Mouse (Mus musculus): ENCODE results near the gene Iqce.

Iqce gene

DNA sequence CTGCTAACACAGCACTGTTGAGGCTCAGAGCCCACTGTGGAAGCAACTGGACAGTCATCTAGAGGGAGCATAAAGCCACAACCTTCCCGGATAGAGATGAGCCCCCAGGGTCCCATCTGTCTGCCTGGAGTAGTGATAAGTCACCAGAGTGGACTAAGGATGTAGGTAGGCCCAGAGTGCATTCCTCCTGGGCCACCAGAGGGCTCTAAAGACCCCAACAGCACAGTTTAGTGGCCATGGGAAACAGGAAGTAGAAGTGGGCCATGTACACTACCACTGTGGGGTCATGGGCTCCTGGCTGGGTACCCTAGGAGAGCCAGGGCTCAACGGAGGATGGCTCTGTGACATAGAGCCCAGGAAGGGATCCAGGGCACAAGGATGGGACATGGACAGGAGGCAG is 61.4 kb downstream of the Iqce start:
- in situ Hi-C loops (cut with MboI, MseI): no loop called here

DNA sequence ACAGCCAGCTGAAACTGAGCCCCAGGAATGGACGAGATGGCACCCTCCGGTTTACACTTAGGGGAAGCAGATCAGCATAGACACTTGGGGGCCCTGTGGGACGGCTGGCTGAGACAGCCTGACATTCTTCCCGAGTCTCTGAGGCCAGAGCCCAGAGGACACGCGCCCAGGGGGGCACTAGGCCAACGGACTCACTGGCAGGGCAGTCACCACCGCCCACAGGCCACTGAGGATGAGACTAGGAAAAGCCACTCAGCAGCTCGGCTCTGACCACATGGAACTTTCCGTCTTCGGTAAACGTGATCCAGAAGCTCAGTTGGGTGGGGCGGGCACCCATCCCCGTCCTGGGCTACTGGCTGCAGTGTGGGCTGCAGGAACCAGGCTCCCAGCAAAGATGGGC is 62.3 kb downstream of the Iqce start:
- in situ Hi-C loops (cut with MboI, MseI): no loop called here

- in situ Hi-C loops (cut with MboI, MseI): no loop called here
These were observed 62.9 kb downstream of the Iqce start for GRCm38 (mm10) chr5:140639312-140639711.

DNA sequence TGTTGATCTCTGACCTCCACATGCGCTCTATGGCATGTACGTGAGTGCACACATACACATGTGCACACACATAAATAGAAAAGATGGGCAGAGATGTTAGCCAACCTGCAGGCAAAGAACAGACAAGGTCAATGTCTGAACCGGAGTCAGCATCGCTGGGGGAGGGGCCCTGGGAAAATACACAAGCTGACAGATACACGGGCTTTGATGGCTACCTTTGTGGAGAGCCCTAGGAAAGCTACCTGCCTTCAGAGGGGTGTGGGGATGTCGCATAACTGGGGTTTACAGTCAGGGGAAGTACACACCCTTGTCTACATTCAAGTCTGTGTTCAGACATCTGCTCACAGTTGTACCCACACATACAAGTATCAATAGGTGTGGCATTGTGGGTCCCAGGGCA is 63.7 kb downstream of the Iqce start:
- in situ Hi-C loops (cut with MboI, MseI): no loop called here

DNA sequence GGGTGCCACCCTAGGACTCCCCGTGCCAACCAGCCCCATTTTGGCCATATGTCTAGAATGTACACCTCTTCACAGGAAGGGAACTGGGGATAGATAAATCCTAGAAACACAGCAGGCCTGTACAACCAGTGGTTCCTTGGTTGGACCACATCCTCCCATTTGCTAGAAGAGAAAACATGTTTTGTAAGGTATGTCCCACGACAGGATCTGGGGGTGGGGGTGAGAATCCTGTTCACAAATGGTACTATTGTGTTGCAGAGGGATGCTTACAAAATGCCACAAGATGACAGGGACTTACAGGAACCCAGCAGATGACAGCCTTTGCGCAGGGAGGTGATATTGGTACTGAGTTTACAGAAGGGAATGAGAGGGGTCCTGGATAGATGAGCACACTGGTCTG is 64.2 kb downstream of the Iqce start:
- in situ Hi-C loops (cut with MboI, MseI): no loop called here

DNA sequence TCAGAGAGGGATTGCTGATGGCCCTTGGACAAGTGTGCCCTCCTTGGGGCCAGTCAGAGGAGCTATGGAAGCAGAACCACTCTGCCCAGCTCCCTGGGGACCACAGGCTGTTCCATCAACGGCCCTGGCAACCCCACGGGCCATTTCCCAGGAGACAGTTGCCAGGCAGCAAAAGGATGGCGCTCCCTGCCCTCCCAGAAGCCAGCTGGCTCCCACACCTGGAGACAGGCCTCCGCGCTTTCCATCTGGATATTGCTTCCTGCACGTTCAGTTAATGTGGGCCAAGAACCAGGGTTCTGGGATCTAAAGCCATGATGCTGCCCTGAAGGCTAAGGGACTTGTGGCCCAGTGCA is 65.1 kb downstream of the Iqce start:
- in situ Hi-C loops (cut with MboI, MseI): no loop called here

GRCm38 (mm10) chr5:140636316-140637057 is 65.7 kb downstream of the Iqce start:
- in situ Hi-C loops (cut with MboI, MseI): no loop called here

- in situ Hi-C loops (cut with MboI, MseI): no loop called here
These were observed 67.1 kb downstream of the Iqce start for GRCm38 (mm10) chr5:140634798-140635722.

- in situ Hi-C loops (cut with MboI, MseI): no loop called here
These were observed 68.7 kb downstream of the Iqce start for GRCm38 (mm10) chr5:140633432-140633831.

- in situ Hi-C loops (cut with MboI, MseI): no loop called here
These were observed 73.2 kb downstream of the Iqce start for GRCm38 (mm10) chr5:140628995-140629394.

DNA sequence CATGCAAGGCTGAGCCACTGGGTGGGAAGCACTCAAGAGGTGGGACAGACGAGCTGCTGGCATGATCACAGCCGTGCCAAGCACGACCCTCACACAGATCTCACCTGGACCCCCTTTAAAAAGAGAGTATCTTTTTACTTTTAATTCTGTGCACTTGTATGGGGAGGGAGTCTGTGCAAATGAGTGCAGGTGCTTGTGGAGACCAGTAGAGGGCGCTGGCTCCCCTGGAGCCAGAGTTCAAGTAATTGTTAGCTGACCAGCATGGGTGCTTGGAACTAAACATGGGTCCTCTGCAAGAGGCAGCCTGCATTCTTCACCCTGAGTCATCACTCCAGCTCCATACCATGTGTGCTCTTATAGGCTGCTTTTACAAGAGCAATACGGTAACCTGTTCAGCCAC is 74.6 kb downstream of the Iqce start:
- in situ Hi-C loops (cut with MboI, MseI): no loop called here

DNA sequence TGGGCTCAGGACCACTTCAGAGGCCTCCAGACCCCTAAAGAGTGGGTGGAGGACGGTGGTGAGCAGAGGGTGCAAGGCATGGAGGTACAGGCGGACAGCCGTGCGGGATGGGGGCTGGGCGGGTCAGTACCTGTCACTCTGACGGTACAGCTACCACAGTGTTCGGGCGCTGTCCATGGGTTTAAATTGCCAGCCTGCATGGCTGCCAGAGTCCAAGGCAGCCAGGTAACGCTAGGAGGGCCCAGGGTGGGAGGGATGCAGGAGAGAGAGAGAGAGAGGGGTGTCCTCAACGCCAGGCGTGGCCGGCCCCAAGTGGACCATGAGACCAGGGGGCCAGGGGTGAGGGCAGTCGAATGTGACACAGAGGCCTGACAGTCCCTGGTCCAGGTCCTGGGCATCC is 77.2 kb downstream of the Iqce start:
- in situ Hi-C loops (cut with MboI, MseI): no loop called here

- in situ Hi-C loops (cut with MboI, MseI): no loop called here
These were observed 77.9 kb downstream of the Iqce start for GRCm38 (mm10) chr5:140624238-140624637.

DNA sequence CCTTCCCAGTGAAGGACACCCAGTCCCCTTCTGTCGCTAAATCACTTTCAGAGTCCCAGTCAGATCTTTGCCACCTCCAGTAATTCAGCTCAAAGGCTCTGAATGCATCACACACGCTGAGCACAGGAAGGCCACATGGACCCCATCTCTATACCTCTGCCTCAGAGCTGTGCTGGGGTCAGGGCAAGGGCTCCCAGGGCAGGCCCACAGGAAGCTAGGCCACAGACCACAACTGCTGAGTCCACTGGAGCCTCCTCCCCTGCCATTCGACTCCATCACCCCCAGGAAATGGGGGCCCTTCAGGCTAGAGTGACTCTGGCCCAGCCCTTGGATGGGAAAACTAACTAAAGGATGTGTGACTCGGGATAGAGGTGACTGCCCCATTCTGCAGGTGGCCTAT is 78.4 kb downstream of the Iqce start:
- in situ Hi-C loops (cut with MboI, MseI): no loop called here

DNA sequence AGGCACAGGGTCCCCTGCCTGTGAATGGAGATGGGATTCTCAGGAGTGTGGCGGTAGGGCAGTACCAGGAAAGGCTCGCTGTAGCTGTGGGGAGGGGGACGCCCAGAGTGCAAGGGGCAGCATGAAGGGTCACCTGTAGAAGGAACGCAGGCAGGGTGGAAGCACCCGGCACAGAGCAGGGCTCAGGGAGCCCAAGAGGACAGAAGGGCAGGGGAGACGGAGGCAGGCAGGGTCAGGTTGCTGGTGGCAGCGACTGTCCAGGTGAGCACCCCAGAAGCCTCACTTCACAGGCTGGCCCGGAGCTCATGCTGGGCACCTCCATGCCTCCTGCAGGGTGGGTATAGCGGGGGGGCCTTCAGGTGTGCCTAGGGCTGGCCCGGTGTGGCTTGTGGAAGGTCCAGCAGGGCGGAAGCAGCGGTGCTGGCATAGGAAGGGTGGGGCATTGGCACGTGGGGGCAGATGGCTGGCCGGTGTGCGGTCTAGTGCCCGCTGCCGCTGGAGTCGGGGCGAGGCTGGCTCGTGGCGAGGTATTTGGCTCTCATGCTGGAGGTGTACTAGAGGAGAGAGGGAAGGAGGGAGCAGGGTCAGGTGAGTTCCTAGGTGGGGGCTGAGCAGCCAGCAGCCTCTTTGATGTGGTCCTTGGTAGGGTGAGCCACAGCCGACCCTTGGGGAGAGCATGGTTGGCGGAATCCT is 79.1 kb downstream of the Iqce start:
- in situ Hi-C loops (cut with MboI, MseI): no loop called here

GRCm38 (mm10) chr5:140621517-140621916 is 80.7 kb downstream of the Iqce start:
- in situ Hi-C loops (cut with MboI, MseI): no loop called here

GRCm38 (mm10) chr5:140621092-140621491 is 81.1 kb downstream of the Iqce start:
- in situ Hi-C loops (cut with MboI, MseI): no loop called here

DNA sequence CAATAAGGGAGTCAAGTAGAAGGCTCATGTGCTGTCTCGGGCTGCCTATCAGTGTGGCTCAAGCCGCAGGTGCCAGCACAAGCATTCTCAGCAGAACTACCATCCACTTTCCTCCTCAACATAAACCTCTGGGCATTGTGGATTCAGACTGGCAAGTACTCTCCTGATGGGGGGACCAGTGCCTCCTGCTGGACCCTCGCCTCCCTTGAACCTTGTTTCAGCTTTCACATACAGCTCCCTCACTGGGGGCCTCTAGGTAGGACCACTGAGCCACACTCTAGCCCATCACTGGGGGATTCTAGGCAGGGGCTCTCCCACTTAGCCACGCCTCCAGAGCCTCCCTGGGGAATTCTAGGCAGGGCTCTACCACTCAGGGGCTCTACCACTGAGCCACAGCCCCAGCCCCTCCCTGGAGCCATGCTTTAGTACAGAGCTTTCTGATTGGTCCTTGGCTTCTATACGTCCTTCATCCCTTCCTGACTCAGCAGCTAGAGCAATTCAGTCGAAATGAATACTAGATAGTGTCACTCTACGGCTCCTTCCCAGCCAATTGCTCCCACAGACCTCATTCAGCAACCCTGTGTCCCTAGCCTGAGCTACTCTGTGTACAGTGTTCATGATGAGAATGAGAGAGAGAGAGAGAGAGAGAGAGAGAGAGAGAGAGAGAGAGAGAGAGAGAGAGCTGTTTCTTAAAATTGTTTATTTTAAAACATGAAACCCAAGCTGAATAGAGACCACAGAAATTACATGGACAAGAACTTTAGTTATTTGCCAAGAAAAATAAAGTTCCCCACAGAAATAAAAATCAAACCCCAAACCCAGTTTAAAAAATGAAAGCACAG is 82.1 kb downstream of the Iqce start:
- in situ Hi-C loops (cut with MboI, MseI): loop anchor here (5.0 kb wide), 2 partner anchors 53 to 78 kb away; partner anchors contain the start of gene Grifin (in 1 of the 2)

DNA sequence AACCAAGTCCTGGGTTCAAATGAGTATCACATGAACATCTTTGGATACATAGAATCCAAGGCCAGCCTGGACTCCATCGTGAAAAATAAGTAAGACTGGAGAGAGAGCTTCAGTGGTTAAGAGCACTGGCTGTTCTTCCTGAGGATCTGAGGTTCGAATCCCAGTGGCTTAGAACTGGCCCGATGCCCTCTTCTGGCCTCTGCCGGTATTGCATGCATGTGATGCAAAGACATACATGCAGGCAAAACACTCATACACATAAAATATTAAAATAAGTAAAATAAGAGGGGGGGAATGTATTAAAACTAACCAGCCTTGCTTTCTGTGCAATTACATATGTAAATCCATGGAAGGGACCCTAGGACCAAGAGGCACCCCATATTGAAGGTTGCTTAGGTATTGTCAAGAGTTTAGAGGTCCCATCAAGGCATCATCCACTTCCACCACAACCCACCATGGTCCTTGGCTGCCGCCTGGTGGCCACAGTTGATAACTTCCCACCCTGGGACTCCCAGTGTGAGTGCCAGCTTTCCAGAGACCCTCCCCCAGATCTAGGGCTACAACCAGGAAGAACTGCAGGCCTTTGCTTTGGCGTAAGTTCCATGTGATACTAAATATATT is 82.9 kb downstream of the Iqce start:
- in situ Hi-C loops (cut with MboI, MseI): loop anchor here (5.0 kb wide), 2 partner anchors 52 to 77 kb away; partner anchors contain the start of gene Grifin (in 1 of the 2)

DNA sequence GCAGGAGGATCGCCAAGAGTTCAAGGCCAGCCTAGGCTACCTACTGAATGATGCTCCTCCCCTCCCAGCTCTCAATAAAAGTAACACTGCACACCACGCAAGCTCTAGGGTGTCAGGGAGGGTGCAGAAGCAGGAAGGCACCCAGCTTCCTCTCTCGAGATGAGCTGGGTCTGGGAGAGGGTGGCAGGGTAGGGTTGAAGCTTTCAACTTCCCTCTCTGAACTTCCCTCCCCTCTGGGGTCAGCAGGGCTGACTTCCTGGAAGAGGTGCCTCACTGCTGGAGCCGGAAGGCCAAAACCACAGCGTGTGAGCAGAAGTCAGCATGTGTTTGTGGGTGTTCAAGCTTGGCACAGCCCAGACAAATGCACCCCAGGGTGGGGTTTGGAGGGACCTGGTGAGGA is 84.5 kb downstream of the Iqce start:
- in situ Hi-C loops (cut with MboI, MseI): loop anchor here (5.0 kb wide), 2 partner anchors 50 to 75 kb away; partner anchors contain the start of gene Grifin (in 1 of the 2)

DNA sequence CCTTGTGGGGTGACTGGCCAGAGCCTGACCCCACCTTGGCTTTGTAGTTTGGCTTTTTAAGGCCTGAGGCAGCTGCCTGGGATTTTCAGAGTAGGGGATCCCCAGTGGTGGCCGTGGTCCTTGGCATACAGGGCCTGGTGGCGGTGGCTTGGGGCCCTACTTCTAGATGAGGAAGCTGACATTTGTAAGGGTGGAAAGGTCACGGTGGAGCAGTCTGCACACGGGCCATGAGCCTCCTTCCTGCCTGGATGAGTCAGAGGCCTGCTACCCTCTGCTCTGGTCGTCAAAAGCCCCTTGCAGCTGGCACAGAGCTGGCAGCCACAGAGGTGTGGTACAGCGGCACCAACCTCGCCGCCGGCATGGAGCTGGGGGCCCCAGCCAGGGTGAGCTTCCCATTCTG is 85.5 kb downstream of the Iqce start:
- in situ Hi-C loops (cut with MboI, MseI): loop anchor here (5.0 kb wide), 2 partner anchors 49 to 74 kb away; partner anchors contain the start of gene Grifin (in 1 of the 2)
